Mouse (Mus musculus): ENCODE results near the gene Arid5b.

Gene Arid5b

DNA sequence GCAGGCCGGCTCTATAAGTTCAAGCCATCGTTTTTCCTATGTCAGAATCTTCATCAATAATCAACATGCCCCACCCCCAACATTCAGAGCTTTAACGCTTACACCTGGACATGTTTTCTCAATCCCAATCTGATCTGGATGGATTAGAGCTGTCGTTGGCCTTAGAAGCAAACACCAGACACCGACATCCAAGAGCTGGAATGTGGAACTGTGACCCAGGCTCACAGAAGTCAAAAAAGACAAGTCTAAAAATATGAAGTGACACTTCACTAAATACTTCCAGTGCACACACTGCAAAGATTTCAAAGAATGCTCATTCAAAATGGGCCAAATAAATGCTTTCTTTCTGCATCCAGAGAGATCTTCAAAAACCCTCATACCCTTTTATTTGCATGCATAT is 144.5 kb downstream of the Arid5b start:
- DNase-seq = no peak

- DNase-seq = peak; percentile 34
Observed at GRCm38 (mm10) chr10:68132636-68133035, 145.9 kb downstream of the Arid5b start.

- no peak for DNase-seq
Observed at GRCm38 (mm10) chr10:68132154-68132553, 146.4 kb downstream of the Arid5b start.

- DNase-seq = no peak
Observed at GRCm38 (mm10) chr10:68129651-68130050, 148.9 kb downstream of the Arid5b start.

- DNase-seq = no peak
Observed at GRCm38 (mm10) chr10:68129009-68129408, 149.5 kb downstream of the Arid5b start.

DNA sequence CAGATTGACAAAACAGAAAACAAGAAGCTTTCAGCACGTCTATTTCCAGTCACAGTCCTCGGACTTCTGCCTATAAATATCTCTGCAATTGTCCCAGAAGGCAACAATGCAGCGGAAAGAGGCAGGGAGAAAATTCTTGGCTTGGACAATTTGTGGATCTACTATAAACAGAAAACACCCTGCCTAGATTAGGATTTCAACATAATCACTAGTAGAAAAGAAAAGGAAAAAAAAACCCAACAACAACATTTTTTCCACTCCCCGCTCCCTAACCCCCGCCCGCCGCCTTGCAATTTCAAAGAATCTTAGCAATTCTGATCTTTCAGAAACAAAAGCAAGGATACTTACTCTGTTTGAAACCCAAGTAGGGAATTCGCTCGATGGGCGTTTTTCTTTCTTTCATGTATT is 150.1 kb downstream of the Arid5b start:
- DNase-seq = no peak

GRCm38 (mm10) chr10:68127604-68128256 is 150.8 kb downstream of the Arid5b start:
- no peak for DNase-seq

- DNase-seq = no peak
Observed at GRCm38 (mm10) chr10:68127104-68127503, 151.4 kb downstream of the Arid5b start.

DNA sequence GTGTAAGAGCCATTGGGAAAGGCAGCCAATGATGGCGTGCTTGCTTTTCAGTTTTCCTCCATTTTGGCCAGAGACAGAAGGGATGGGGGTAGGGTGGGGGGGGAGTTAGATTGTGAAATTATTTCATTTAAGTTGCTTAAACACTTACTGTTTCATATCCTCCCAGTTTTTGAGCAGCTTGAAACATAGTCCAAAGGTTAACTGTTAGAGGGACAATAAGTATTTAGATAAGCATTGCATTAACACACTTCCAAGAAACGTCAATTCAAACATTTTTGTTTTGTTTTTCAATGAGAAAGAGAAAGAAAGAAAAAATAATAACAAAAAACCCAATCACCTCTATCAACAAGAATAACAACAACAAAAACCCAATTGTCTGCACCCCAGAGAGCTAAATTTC is 152.0 kb downstream of the Arid5b start:
- no peak for DNase-seq

- DNase-seq = no peak
Observed at GRCm38 (mm10) chr10:68125919-68126550, 152.5 kb downstream of the Arid5b start.

DNA sequence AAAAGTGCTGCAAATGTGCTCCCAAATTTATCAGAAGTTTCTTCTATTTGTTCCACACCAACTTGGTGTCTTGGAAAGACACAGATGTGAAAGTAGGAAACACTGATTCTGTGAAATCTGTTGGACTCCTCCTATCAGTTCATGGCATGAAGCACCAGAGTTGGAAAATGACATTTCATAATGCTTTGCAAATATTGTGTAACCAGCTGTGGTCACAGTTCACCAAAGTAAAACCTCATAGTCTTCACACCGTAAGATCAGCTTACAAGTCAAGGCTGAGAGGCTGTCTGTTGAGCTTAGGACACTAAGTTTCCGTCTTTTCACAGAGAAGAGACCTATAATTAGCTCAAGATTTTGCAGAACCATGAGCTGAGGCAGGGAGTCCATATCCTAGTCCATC is 153.6 kb downstream of the Arid5b start:
- DNase-seq = no peak

- DNase-seq = no peak
Observed at GRCm38 (mm10) chr10:68123446-68123845, 155.1 kb downstream of the Arid5b start.

DNA sequence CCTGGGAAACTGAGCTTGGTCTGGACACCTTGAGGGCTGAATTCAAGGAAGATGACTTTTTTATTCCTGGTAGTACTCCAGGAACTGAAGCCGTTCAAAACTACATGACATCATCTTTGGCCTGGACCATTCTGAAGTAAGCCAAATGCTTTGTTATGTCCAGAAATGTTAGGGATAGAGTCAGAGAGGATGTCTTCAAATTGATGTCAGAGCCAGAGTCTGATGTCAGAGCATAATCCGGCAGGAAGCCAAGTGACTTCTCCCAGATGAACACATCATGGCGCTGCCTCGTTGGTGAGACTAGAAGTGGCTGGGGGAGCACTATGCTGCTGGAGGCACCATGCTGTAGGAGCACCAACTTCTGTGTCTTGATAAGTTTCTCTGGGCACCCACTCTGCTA is 156.6 kb downstream of the Arid5b start:
- DNase-seq = no peak

DNA sequence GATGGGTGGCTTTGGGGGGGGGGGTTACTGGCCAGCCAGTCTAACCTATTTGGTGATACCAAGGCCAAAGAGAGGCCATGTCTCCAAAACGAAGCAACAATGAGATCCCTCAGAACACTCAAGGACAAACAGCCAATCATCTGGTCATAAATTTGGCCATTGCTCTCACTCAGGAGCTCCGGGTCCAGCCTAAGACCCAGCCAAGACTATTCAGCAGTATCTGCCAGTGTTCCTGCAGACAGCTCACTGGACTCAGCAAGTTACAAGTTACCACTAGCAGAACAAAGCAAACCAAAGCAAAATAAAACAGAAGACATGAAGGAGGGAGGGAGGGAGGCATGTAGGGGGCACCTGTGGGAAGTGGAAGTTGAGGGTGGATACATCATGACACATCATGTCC is 157.3 kb downstream of the Arid5b start:
- no peak for DNase-seq

- DNase-seq = no peak
Observed at GRCm38 (mm10) chr10:68120011-68120410, 158.5 kb downstream of the Arid5b start.

- no peak for DNase-seq
Observed at GRCm38 (mm10) chr10:68119285-68119684, 159.3 kb downstream of the Arid5b start.

GRCm38 (mm10) chr10:68114955-68115354 is 163.6 kb downstream of the Arid5b start:
- no peak for DNase-seq

DNA sequence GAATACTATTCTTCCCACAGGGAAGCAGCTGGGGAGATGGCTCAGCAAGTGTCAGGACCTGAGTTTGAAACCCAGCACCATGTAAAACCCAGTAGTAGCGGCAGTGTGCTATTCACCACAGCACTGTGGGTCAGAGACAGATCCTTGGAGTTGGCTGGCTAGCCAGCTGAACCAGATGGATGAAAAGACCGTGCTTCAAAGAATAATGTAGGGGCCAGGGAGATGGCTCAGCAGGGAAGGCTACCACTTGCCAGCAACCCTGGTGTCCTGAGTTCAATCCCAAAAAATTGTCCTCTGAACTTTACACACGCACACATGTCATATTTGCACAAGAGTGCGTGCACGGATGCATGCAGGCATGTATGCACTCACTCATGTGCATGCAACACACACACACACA is 164.9 kb downstream of the Arid5b start:
- no peak for DNase-seq

GRCm38 (mm10) chr10:68112983-68113382 is 165.6 kb downstream of the Arid5b start:
- DNase-seq = no peak

- DNase-seq = no peak
Observed at GRCm38 (mm10) chr10:68110607-68111006, 167.9 kb downstream of the Arid5b start.

- DNase-seq = no peak
Observed at GRCm38 (mm10) chr10:68110182-68110581, 168.4 kb downstream of the Arid5b start.

GRCm38 (mm10) chr10:68109651-68110050 is 168.9 kb downstream of the Arid5b start:
- no peak for DNase-seq

- no peak for DNase-seq
Observed at GRCm38 (mm10) chr10:68107716-68108115, 170.8 kb downstream of the Arid5b start.

DNA sequence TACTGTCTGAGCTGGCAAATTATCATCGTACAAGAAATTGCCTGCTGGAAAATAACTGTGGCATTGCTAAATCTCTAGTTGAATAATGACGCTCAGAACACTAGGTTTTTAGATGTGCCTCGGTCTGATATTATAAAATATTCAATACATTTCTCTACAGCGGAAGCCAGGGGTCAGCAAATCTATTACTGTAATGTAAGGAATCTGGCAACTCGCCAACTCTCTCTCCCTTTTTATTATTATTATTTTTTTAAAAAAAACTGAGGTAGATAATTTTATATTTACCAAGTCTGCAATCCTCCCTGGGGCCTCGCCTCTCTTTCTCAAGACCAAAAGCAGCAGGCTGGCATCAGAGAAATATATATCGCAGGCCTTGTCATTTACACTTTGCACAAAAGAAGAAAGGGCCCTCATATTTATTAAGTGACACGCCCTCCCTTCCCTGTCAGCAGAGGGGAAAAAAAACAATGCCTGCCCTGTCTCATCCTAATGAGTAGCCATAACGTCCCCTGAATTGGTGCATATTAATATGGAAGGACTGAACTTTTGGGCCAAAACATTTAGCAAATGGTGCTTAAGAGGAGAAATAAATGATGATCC is 172.1 kb downstream of the Arid5b start:
- no peak for DNase-seq
